Mouse (Mus musculus) bone marrow macrophage, adult 2 months (primary cell): ENCODE measurements around the gene Adh1. TPM values are rescaled to one million over a fixed set of nuclear protein-coding genes. Genes with fewer than 3 reads are reported as not detected.

Experiments used
- H3K27ac ChIP-seq: 2 replicates; pipeline ENCODE4 v1.5.1; 2012; ENCODE audit warnings: low read depth, low read length; ENCODE audit not compliant: insufficient read depth
- H3K4me1 ChIP-seq: 2 replicates; pipeline ENCODE4 v1.6.1; 2012; ENCODE audit warnings: low read length; ENCODE audit not compliant: control insufficient read depth, insufficient read depth
- H3K4me3 ChIP-seq: 2 replicates; pipeline ENCODE4 v1.5.1; 2012; ENCODE audit warnings: mild to moderate bottlenecking, low read length, moderate library complexity; ENCODE audit not compliant: insufficient read depth
- CTCF ChIP-seq: IDR thresholded peaks from 2 replicates; pipeline ENCODE4 v1.5.1; 2012; ENCODE audit warnings: low read depth, mild to moderate bottlenecking, low read length, moderate library complexity
- POLR2A ChIP-seq: IDR thresholded peaks from 2 replicates; pipeline ENCODE4 v1.6.1; 2012; ENCODE audit warnings: mild to moderate bottlenecking, low read depth, low read length, borderline replicate concordance
- polyA plus RNA-seq: library from polyadenylated mRNA; stranded (reverse); fragments of >200 nt; gene quantifications from 2 replicates; pipeline ENCODE4 v1.2.4, GENCODE M21; 2012; ENCODE audit not compliant: missing spikeins, insufficient read depth, insufficient read length

Gene Adh1
- polyA plus RNA-seq, 1 experiment: not detected

DNA sequence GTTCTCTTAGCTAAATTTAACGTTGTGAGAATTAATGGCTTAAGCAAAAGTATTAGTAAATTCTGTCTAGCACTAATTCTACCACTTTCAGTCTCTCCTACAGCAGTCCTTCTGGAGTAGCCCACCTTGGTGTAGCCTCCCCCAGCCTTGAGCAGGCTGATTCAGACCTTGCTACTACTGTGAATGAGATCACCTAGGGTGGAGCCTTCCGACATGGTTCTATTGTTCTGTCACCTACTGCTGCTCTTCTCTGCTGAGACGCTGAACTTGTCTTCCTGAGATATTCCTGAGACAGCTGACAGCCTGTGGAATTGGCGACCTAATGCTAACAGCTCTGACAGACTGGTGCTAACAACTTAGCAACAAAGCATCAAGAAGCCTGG lies 43.7 kb downstream of the Adh1 start:
- no peaks in the 10 kb centered on the region for H3K4me1 ChIP-seq
- no peak overlapping the region for H3K27ac ChIP-seq
- TF ChIP-seq POLR2A: no peak
- no peak overlapping the region for H3K4me3 ChIP-seq

DNA sequence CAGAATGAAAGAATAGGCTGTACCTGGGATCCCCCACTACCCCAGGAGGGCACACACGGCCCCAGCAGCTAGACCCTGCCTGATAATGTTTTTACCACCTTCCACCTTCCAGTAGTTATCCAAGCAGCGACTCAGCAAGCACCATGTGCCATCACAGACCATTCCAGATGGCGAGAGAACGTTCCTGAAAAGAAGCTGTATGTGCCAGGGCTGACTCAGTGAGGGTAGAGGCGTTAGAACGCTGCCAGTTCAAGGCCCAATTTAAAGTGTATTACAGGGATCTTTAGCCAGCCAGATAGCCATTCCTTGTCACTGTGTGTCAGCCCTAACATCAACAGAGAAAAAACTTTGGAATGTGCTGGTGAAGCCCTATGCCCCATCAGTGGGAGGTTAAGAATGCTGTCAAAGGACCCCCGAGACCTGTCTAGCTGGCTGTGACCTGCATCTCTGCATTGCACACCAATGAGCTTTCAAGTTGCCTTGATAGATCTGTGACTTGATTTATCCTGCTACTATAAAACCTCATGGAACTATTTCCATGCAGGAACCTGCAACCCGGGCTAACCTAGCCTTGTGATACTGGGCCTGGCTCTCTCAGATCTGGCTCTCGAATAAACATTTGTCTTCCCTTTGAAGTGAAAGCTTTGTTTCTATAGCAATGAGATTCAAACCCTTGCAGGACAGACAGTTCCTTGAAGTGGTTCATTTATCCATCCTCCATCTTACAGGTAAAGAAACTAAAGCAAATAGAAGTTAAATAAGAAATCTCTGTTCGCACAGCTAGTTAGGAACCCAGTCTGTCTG lies 44.9 kb downstream of the Adh1 start:
- H3K4me3 ChIP-seq: no peak overlapping the region
- H3K27ac ChIP-seq: no peak overlapping the region
- TF ChIP-seq CTCF: no peak
- no peak for TF ChIP-seq POLR2A
- H3K4me1 ChIP-seq: no peaks in the 10 kb centered on the region

DNA sequence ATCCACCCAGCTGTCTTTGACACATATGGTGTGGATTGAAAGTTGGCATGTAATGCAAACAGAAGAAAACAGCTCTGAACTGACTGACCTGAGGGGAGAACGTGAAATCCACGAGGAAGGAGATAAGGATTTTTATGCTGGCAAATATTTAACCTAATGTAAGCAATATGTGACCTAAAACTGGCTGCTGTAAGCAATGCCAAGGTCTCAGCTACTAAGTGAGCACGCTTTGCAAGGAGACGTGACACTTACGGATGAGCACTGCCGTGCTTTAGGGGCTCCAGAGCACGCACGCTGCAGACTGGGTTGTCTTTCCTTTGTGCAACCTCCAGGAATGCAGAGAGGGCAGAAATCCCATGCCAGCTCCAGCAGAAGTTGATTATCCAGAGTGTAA lies 45.5 kb downstream of the Adh1 start:
- Histone ChIP-seq H3K27ac (no peak overlapping the region), H3K4me1 (no peaks in the 10 kb centered on the region), H3K4me3 (no peak overlapping the region)
- TF ChIP-seq POLR2A: no peak
- no peak for TF ChIP-seq CTCF

DNA sequence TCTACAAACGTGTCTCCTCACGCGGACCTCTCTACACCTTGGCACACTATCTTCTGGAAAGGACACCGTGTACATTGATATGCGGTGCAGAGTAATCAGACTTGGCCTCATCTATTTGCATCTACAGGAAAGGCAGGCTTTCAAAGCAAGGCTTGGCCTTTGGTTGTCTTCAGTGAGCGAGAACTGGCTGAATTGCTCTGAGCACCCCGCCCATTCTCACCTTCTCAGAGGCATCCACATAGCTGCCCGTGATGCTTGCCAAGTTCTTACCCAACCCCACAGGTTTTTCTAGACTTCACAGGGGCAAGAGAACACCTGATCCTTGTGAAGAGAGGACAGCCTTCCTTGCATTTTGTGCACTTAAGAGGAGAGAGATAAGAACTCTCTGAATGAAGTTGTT lies 49.1 kb downstream of the Adh1 start:
- no peak for TF ChIP-seq CTCF
- no peak for TF ChIP-seq POLR2A
- Histone ChIP-seq H3K4me1 (no peaks in the 10 kb centered on the region), H3K27ac (no peak overlapping the region), H3K4me3 (no peak overlapping the region)

DNA sequence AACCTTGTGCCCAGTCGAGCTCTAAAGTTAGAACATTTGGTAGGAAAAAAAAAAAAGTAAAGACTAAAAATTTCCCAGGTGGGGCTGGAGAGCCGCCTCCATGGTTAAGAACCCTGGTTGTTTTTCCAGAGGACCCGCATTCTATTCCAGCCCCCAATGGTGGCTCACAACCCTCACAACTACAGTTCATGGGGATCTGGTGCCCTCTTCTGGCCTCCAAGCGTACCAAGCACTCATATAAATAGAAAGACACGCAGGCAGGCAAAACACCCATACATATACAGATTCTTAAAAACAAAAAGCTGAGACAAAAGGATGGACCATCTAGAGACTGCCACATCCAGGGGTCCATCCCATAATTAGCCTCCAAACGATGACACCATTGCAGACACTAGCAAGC lies 50.2 kb downstream of the Adh1 start:
- H3K27ac ChIP-seq: no peak overlapping the region
- TF ChIP-seq POLR2A (no peak), CTCF (no peak)
- H3K4me3 ChIP-seq: no peak overlapping the region
- no peaks in the 10 kb centered on the region for H3K4me1 ChIP-seq

DNA sequence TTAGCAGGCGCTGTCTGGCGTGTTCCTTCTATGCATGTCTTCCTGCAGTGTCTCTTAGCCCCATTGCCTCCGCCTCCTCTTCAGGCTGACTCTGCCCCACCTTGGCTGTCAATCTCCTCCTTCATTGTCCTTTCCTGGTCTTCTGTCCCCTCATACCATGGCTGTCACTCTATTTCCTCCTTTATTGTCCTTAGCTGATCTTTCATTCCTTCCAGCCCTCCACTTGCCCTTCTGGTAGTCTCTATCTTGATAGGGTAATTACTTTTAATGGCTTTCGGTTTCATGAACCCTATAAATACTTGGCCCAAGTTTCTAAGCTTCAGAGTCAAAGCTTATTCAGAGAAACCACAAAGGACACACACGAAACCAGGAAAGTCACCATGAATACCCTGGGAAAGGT lies 52.2 kb downstream of the Adh1 start, which contains the start of gene Adh6a:
TSS of gene Adh6a (plus strand) at position 322 of the 400 bp plus-strand sequence.
- H3K4me1 ChIP-seq: no peaks in the 10 kb centered on the region
- TF ChIP-seq POLR2A: no peak
- no peak within 1 kb of the TSS for H3K27ac ChIP-seq
- H3K4me3 ChIP-seq: no peak within 1 kb of the TSS

DNA sequence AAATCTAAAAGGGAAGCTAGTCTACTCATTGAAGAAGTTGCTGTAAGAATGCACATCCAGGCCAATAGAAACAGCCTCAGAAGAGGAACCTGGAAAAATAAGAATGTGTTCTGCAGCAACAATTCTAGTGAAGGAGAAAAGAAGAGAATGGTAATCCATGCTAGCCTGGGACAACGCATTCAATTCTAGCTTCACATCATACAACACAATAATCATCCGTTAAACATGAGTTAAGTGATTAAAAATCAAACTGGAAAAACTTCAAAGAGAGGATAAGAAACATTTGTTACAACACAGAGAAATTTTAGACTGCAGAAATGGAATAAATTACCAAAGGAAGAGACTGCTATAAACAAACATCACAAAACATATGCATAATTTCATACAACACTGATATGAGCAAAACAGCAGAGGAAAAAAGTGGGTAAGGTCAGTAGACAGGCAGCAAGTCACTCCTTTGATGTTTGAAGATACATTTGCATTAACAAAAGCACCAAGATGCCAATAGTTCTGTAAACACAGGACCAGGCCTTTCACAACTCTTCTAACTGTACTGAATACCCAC lies 56.2 kb downstream of the Adh1 start:
- Histone ChIP-seq H3K27ac (no peak overlapping the region), H3K4me1 (no peaks in the 10 kb centered on the region), H3K4me3 (no peak overlapping the region)
- TF ChIP-seq CTCF (no peak), POLR2A (no peak)

DNA sequence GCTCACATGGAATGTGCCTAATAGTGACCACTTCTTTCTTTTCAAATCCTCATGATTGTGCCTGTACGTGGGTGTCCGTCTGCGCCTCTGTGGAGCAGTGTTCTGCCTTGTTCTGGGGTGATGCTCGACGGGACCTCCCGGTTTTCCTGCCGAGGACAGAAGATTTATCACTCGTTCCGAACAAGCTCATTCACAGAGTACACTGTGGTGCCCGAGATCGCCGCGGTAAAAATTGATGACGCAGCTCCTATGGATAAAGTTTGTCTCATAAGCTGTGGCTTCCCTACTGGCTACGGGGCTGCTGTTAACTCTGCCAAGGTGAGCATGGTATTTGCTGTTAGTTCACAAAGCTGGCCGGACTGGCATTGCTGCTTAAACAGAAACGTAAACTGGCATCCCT lies 64.2 kb downstream of the Adh1 start:
- Histone ChIP-seq H3K4me1 (no peaks in the 10 kb centered on the region), H3K4me3 (no peak overlapping the region), H3K27ac (no peak overlapping the region)
- no peak for TF ChIP-seq CTCF
- no peak for TF ChIP-seq POLR2A

DNA sequence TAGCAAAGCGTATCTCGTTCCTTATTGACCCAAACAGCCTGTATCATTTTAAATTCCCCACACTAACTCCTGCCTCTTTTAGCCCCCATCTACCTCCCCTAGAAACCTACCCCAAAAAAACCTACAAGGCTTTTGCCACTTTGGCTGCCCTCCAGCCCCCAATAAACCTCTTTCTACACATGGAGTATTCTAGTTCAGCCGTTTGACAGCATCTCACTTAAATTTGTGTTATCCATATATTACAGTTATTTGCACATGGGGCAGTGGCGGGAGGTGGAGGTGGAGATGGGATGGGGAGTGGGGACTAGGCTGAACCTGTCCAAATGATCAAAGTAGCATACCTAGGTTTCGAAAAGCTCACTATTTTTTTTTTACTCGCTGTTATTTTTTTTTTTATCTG lies 64.7 kb downstream of the Adh1 start:
- Histone ChIP-seq H3K4me1 (no peaks in the 10 kb centered on the region), H3K27ac (no peak overlapping the region), H3K4me3 (no peak overlapping the region)
- TF ChIP-seq POLR2A: no peak
- no peak for TF ChIP-seq CTCF

DNA sequence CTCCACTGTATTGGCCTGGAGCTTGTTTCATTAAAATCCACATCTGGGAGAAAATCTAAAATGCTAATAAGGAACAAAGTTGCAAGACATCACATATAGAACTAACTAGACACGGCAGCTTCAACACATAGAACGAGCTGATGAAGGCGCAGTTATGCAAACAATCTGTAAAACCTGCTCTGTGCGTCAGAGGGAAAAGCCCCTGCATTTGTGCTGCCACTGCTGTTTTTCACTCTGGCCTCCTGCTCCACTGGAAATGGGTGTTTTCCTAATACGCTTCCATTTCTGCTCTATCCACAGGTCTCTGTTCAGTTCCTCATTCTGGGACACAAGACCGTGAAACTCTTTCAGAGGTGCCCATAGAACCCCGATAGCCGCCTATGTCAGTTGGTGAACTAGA lies 73.1 kb downstream of the Adh1 start:
- Histone ChIP-seq H3K4me3 (no peak overlapping the region), H3K4me1 (no peaks in the 10 kb centered on the region), H3K27ac (no peak overlapping the region)
- no peak for TF ChIP-seq CTCF
- TF ChIP-seq POLR2A: no peak
